Mouse (Mus musculus): Measurements from ENCODE around the gene Nprl3.

The Nprl3 gene

GRCm38 (mm10) chr11:32245614-32246013 is 21.9 kb downstream of the Nprl3 start:
- DNase-seq (ENCODE audit: low read depth, low spot score) = no peak

- DNase-seq (ENCODE audit: low read depth, low spot score) = peak; percentile 57
Measured at GRCm38 (mm10) chr11:32244617-32245016, 22.9 kb downstream of the Nprl3 start.

GRCm38 (mm10) chr11:32244064-32244463 is 23.4 kb downstream of the Nprl3 start:
- DNase-seq (ENCODE audit: low read depth, low spot score) = no peak

GRCm38 (mm10) chr11:32243205-32243955 is 24.1 kb downstream of the Nprl3 start:
- no peak for DNase-seq (ENCODE audit: low read depth, low spot score)

GRCm38 (mm10) chr11:32242209-32242608 is 25.3 kb downstream of the Nprl3 start:
- DNase-seq (ENCODE audit: low read depth, low spot score) = no peak

GRCm38 (mm10) chr11:32241391-32241790 is 26.1 kb downstream of the Nprl3 start:
- DNase-seq (ENCODE audit: low read depth, low spot score) = no peak

- DNase-seq (ENCODE audit: low read depth, low spot score) = peak; percentile 80
Measured at GRCm38 (mm10) chr11:32238093-32238860, 29.2 kb downstream of the Nprl3 start.

- no peak for DNase-seq (ENCODE audit: low read depth, low spot score)
Measured at GRCm38 (mm10) chr11:32237411-32237795, 30.1 kb downstream of the Nprl3 start.

GRCm38 (mm10) chr11:32236712-32237410 is 30.6 kb downstream of the Nprl3 start:
- peak; percentile 51 for DNase-seq (ENCODE audit: low read depth, low spot score)

GRCm38 (mm10) chr11:32236132-32236531 is 31.4 kb downstream of the Nprl3 start:
- no peak for DNase-seq (ENCODE audit: low read depth, low spot score)

- DNase-seq (ENCODE audit: low read depth, low spot score) = no peak
Measured at GRCm38 (mm10) chr11:32235646-32236045, 31.9 kb downstream of the Nprl3 start.

- DNase-seq (ENCODE audit: low read depth, low spot score) = no peak
Measured at GRCm38 (mm10) chr11:32234816-32235485, 32.6 kb downstream of the Nprl3 start.

- no peak for DNase-seq (ENCODE audit: low read depth, low spot score)
Measured at GRCm38 (mm10) chr11:32233895-32234294, 33.6 kb downstream of the Nprl3 start.

- DNase-seq (ENCODE audit: low read depth, low spot score) = no peak
Measured at GRCm38 (mm10) chr11:32232848-32233247, 34.7 kb downstream of the Nprl3 start.

- DNase-seq (ENCODE audit: low read depth, low spot score) = no peak
Measured at GRCm38 (mm10) chr11:32231125-32231524, 36.4 kb downstream of the Nprl3 start.

- DNase-seq (ENCODE audit: low read depth, low spot score) = no peak
Measured at GRCm38 (mm10) chr11:32230220-32230619, 37.3 kb downstream of the Nprl3 start.

GRCm38 (mm10) chr11:32228292-32228845 is 39.1 kb downstream of the Nprl3 start:
- no peak for DNase-seq (ENCODE audit: low read depth, low spot score)

- DNase-seq (ENCODE audit: low read depth, low spot score) = no peak
Measured at GRCm38 (mm10) chr11:32227555-32227954, 40.0 kb downstream of the Nprl3 start.

GRCm38 (mm10) chr11:32227041-32227440 is 40.5 kb downstream of the Nprl3 start:
- DNase-seq (ENCODE audit: low read depth, low spot score) = no peak

GRCm38 (mm10) chr11:32226124-32226871 is 41.2 kb downstream of the Nprl3 start, which contains the start of gene Mpg:
Gene Mpg (plus strand): TSS chr11:32226505.
- DNase-seq (ENCODE audit: low read depth, low spot score) = peak; percentile 94
